ENCODE assay signal across 8 mouse cellular contexts in the genomic region with DNA sequence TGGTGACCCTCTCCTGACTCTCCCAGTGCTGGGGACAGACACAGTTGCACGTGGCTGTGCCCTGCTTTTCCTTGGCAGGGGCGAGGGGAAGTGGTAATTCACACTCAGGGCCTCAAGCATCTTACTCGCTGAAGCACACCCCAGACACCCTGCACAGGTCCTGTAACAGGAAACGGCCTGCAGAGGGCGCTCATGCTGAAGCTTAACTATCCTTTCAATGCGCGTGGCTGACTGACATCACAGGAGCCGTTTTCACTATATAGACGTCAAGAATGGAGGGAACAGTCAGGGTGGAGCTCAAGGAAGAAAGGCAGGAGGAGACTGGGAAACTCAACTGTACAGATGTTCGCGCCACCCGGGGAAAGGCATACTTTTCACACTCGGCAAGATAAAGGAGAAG. TPM values are rescaled to one million over a fixed set of nuclear protein-coding genes. Genes with fewer than 3 reads are reported as not detected.
DNase-seq lines count a peak whose midpoint lies in the region; ATAC-seq and TF ChIP-seq lines count a peak whose summit lies in the region.

No protein-coding gene starts in this region.

- no peaks in the 10 kb centered on the region for H3K27me3 ChIP-seq in lung, postnatal 0 days (replicated peaks; ENCODE audit: insufficient read depth, low read length)

- H3K4me1 ChIP-seq in lung, postnatal 0 days (ENCODE audit: insufficient read depth, low read depth, low read length), result no peaks in the 10 kb centered on the region

- H3K27ac ChIP-seq in lung, postnatal 0 days (ENCODE audit: low read length), result no peak overlapping the region

- peak; percentile 66 for TF ChIP-seq CTCF in lung, postnatal 0 days (IDR thresholded peaks at IDR 0.05)

- no peak for TF ChIP-seq EP300 in lung, postnatal 0 days (IDR thresholded peaks at IDR 0.05)

- H3K36me3 ChIP-seq in lung, postnatal 0 days (ENCODE audit: insufficient read depth, low read length), result peaks cover 56% of the 10 kb centered on the region

- WGBS in lung, postnatal 0 days, result 58% methylated on average over 13 of the region's 13 CpGs

- no peak overlapping the region for H3K9ac ChIP-seq in lung, postnatal 0 days (replicated peaks; ENCODE audit: low read depth)

- ATAC-seq in lung, postnatal 0 days, result no peak

- no peaks in the 10 kb centered on the region for H3K9me3 ChIP-seq in lung, postnatal 0 days (ENCODE audit: low read length)

- no peak overlapping the region for H3K4me3 ChIP-seq in lung, postnatal 0 days (ENCODE audit: low read depth, low read length)

- peak; percentile 57 to 63 for DNase-seq in frontal cortex, postnatal 36 days (ENCODE audit: low spot score in 2 of 2)
- no peak for DNase-seq in frontal cortex, postnatal 14 days (ENCODE audit: low spot score in 2 of 2)
- peak; percentile 60 for DNase-seq in testis, postnatal 10 days (ENCODE audit: low spot score)
- no peak for DNase-seq in testis, postnatal 14 days (ENCODE audit: low spot score)
- peak; percentile 67 to 81 for DNase-seq in cerebellum, postnatal 14 days
- peak; percentile 54 for DNase-seq in heart, postnatal 4 days
- peak; percentile 38 for DNase-seq in lung, postnatal 0 days (ENCODE audit: low spot score)
- DNase-seq in right cerebral cortex, postnatal 4 days, result peak; percentile 78

- H3K4me2 ChIP-seq in lung, postnatal 0 days (replicated peaks; ENCODE audit: low read depth, low read length), result no peak overlapping the region

RNA-seq across cellular contexts. Expression of a gene that starts 23.8 kb away (rescaled TPM):
- under 1 TPM in 1 of 2 experiments, not detected in 1; 0.09 TPM for total RNA-seq in heart, postnatal 4 days (2021)
- 3.4 and 4.9 TPM in 2 replicates for polyA plus RNA-seq in lung, postnatal 0 days (2015; fragmentation: Nextera tagmentation; extraction: Ambion mirVana)

Comparison
In these comparisons a context has a peak if more than half of its experiments do, and no peak if none do; other contexts are left out.
1. DNase-seq: peak in frontal cortex, postnatal 36 days (2 of 2), testis, postnatal 10 days (single experiment), cerebellum, postnatal 14 days (2 of 2), heart, postnatal 4 days (single experiment), lung, postnatal 0 days (single experiment) and right cerebral cortex, postnatal 4 days (single experiment); none in frontal cortex, postnatal 14 days (0 of 2) and testis, postnatal 14 days (single experiment).